Mouse (Mus musculus): ENCODE measurements around the gene Gpatch8. TPM values are rescaled to one million over a fixed set of nuclear protein-coding genes. Genes with fewer than 3 reads are reported as not detected.
"Not testable (repeated sequence)": the region's sequence is repeated elsewhere in the genome, so short reads cannot be mapped to it uniquely, and the experiment has no call there.

Gpatch8 gene
- total and polyA plus RNA-seq, 3 experiments, result 11.5 to 24.7 (median 16.6) TPM

DNA sequence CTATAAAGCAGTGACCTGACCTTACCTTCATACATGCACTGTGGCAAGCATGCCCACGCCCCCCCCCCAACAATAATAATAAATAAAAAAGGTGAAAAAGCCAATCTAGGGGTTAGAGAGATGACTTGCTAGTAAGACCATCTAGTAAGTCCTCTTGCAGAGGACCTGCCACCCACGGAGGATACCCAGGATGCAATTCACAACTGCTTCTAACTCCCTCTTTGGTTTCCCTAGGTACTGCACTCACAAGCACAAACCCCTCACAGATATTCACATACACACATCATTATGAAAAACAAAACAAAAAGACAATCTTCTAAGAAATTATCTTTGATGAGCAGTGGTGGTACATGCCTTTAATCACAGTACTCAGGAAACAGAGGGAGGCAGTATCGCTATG, 4.1 kb downstream of the Gpatch8 start:
- dilution Hi-C loops (cut with MboI; ENCODE audit: extremely low pct_ligation_motif_present, extremely low pct_unique_long_range_greater_than_20kb, low sequenced_read_pairs) (no loop called here), in situ Hi-C loops (cut with MboI; ENCODE audit: low pct_ligation_motif_present, low pct_unique_long_range_greater_than_20kb, low sequenced_read_pairs) (no loop called here)
- TF ChIP-seq POLR2AphosphoS2 (IDR thresholded peaks at IDR 0.05; ENCODE audit: low read depth, low read length), result no peak
- TF ChIP-seq CHD2 (IDR thresholded peaks at IDR 0.05; ENCODE audit: low read length), result no peak
- no peak for TF ChIP-seq CTCF (conservative IDR thresholded peaks at IDR 0.05 in 1 of 2, IDR thresholded peaks at IDR 0.05 in 1 of 2; ENCODE audit: low read depth in 2 of 2, low read length in 2 of 2)
- TF ChIP-seq NELFE (IDR thresholded peaks at IDR 0.05; ENCODE audit: low read depth, low read length), result no peak
- no peak for TF ChIP-seq JUN (IDR thresholded peaks at IDR 0.05; ENCODE audit: insufficient read depth, low read depth, low read length)
- no peak for TF ChIP-seq TBP (conservative IDR thresholded peaks at IDR 0.05; ENCODE audit: low read depth, low read length)
- TF ChIP-seq MXI1 (IDR thresholded peaks at IDR 0.05; ENCODE audit: low read depth, low read length), result no peak
- TF ChIP-seq BHLHE40 (IDR thresholded peaks at IDR 0.05; ENCODE audit: low read depth, low read length), result no peak
- no peak for TF ChIP-seq ZKSCAN1 (IDR thresholded peaks at IDR 0.05; ENCODE audit: borderline replicate concordance, low read depth, low read length)
- Histone ChIP-seq H3K79me2 (replicated peaks; ENCODE audit: control insufficient read depth, extremely low read depth, insufficient read depth, poor library complexity, severe bottlenecking) (peaks cover 71% of the 10 kb centered on the region), H3K4me1 (ENCODE audit: control insufficient read depth in 1 of 2, insufficient read depth in 2 of 2) (peaks cover 0 to 33% of the 10 kb centered on the region in 2 experiments; a peak in 2 of 4 replicates), H3K9me3 (replicated peaks; ENCODE audit: low read length) (no peaks in the 10 kb centered on the region), H3K9ac (ENCODE audit: insufficient read depth, low read depth) (no peak overlapping the region), H3K27ac (ENCODE audit: insufficient read depth, low read depth) (no peak overlapping the region), H3K4me3 (replicated peaks in 1 of 3; ENCODE audit: low read depth in 2 of 3, low read length in 2 of 3, poor library complexity in 1 of 3) (no peak overlapping the region), H3K27me3 (replicated peaks) (no peaks in the 10 kb centered on the region), H3K36me3 (replicated peaks in 1 of 2; ENCODE audit: control insufficient read depth in 1 of 2, insufficient read depth in 1 of 2, low read length in 1 of 2) (peaks cover 5 to 30% of the 10 kb centered on the region in 2 experiments), H3K4me2 (ENCODE audit: insufficient read depth, low read depth, poor library complexity, severe bottlenecking) (no peak overlapping the region)
- DNase-seq (ENCODE audit: extremely low read depth), result no peak

DNA sequence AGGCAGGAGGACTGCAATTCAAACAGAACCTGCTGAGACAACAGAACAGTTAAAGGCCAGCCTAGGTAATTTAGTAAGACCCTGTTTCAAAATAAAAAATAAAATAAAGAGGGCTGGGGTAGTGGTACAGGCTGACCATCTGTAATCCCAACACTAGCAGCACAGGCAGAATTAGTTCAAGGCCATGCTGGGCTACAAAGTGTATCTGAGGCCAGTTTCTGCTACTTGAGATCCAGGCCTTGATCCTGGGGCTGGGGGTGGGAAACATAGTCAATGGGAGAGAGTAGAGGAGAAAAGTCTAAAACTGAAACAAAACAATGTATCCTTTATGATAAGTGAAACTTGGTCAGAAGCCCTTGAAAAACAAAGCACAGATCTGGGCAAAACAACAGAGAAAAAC, 5.0 kb downstream of the Gpatch8 start:
- in situ Hi-C loops (cut with MboI; ENCODE audit: low pct_ligation_motif_present, low pct_unique_long_range_greater_than_20kb, low sequenced_read_pairs), result no loop called here

DNA sequence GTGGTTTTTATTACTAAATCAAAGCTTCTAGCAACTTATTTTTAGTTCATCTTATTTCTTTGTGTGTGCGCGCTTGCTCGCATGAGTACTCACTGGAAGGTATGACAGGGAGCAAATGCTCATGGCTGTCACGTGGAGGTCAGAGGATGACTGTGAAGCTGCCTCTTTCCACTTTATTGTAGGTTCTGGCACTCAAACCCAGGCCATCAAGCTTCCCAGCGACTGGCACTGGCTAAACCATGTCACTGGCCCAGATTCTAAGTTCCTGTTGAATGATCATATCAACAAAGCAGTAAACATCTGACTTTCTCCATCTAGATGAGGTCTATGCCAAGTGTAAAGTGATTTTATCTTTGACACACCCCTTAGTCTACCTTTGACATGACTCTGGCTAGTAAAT, 14.7 kb downstream of the Gpatch8 start:
- Histone ChIP-seq H3K4me3 (replicated peaks in 1 of 3; ENCODE audit: low read depth in 2 of 3, low read length in 2 of 3, poor library complexity in 1 of 3) (no peak overlapping the region), H3K27me3 (replicated peaks) (no peaks in the 10 kb centered on the region), H3K9ac (ENCODE audit: insufficient read depth, low read depth) (no peak overlapping the region), H3K4me1 (ENCODE audit: control insufficient read depth in 1 of 2, insufficient read depth in 2 of 2) (peaks cover 0 to 8% of the 10 kb centered on the region in 2 experiments; a peak in 1 of 4 replicates), H3K27ac (ENCODE audit: insufficient read depth, low read depth) (no peak overlapping the region), H3K4me2 (ENCODE audit: insufficient read depth, low read depth, poor library complexity, severe bottlenecking) (no peak overlapping the region), H3K79me2 (replicated peaks; ENCODE audit: control insufficient read depth, extremely low read depth, insufficient read depth, poor library complexity, severe bottlenecking) (peaks cover 45% of the 10 kb centered on the region), H3K9me3 (replicated peaks; ENCODE audit: low read length) (no peaks in the 10 kb centered on the region), H3K36me3 (replicated peaks in 1 of 2; ENCODE audit: control insufficient read depth in 1 of 2, insufficient read depth in 1 of 2, low read length in 1 of 2) (peaks cover 18 to 55% of the 10 kb centered on the region in 2 experiments)
- DNase-seq (ENCODE audit: extremely low read depth), result no peak
- in situ Hi-C loops (cut with MboI; ENCODE audit: low pct_ligation_motif_present, low pct_unique_long_range_greater_than_20kb, low sequenced_read_pairs), result no loop called here
- TF ChIP-seq USF2 (conservative IDR thresholded peaks at IDR 0.05; ENCODE audit: low read depth, low read length) (no peak), JUN (IDR thresholded peaks at IDR 0.05; ENCODE audit: insufficient read depth, low read depth, low read length) (no peak), MXI1 (IDR thresholded peaks at IDR 0.05; ENCODE audit: low read depth, low read length) (no peak)
- dilution Hi-C loops (cut with MboI; ENCODE audit: extremely low pct_ligation_motif_present, extremely low pct_unique_long_range_greater_than_20kb, low sequenced_read_pairs), result no loop called here

More for the DNA sequence above, 5.0 kb downstream of the Gpatch8 start:
- TF ChIP-seq CHD1 (IDR thresholded peaks at IDR 0.05; ENCODE audit: low read depth, low read length) (no peak), MXI1 (IDR thresholded peaks at IDR 0.05; ENCODE audit: low read depth, low read length) (no peak), EP300 (IDR thresholded peaks at IDR 0.05; ENCODE audit: low read length) (no peak), RCOR1 (conservative IDR thresholded peaks at IDR 0.05; ENCODE audit: low read depth, low read length) (no peak), GABPA (IDR thresholded peaks at IDR 0.05; ENCODE audit: insufficient replicate concordance, low read depth, low read length) (no peak), MEF2A (IDR thresholded peaks at IDR 0.05; ENCODE audit: borderline replicate concordance, low read depth, low read length) (no peak), ELF1 (IDR thresholded peaks at IDR 0.05; ENCODE audit: low read depth, low read length) (no peak), PAX5 (IDR thresholded peaks at IDR 0.05; ENCODE audit: low read length) (no peak), ZNF384 (IDR thresholded peaks at IDR 0.05; ENCODE audit: low read depth, low read length) (no peak), ZKSCAN1 (IDR thresholded peaks at IDR 0.05; ENCODE audit: borderline replicate concordance, low read depth, low read length) (no peak)
- H3K4me1 ChIP-seq (ENCODE audit: control insufficient read depth in 1 of 2, insufficient read depth in 2 of 2), result peaks cover 0 to 29% of the 10 kb centered on the region in 2 experiments; a peak in 2 of 4 replicates
- H3K9ac ChIP-seq (ENCODE audit: insufficient read depth, low read depth), result no peak overlapping the region
- dilution Hi-C loops (cut with MboI; ENCODE audit: extremely low pct_ligation_motif_present, extremely low pct_unique_long_range_greater_than_20kb, low sequenced_read_pairs), result no loop called here
- no peak for DNase-seq (ENCODE audit: extremely low read depth)
- H3K79me2 ChIP-seq (replicated peaks; ENCODE audit: control insufficient read depth, extremely low read depth, insufficient read depth, poor library complexity, severe bottlenecking), result peaks cover 79% of the 10 kb centered on the region
- H3K27ac ChIP-seq (ENCODE audit: insufficient read depth, low read depth), result no peak overlapping the region
- no peaks in the 10 kb centered on the region for H3K9me3 ChIP-seq (replicated peaks; ENCODE audit: low read length)
- H3K4me3 ChIP-seq (replicated peaks in 1 of 3; ENCODE audit: low read depth in 2 of 3, low read length in 2 of 3, poor library complexity in 1 of 3), result no peak overlapping the region
- H3K4me2 ChIP-seq (ENCODE audit: insufficient read depth, low read depth, poor library complexity, severe bottlenecking), result no peak overlapping the region
- H3K36me3 ChIP-seq (replicated peaks in 1 of 2; ENCODE audit: control insufficient read depth in 1 of 2, insufficient read depth in 1 of 2, low read length in 1 of 2), result peaks cover 5 to 33% of the 10 kb centered on the region in 2 experiments
- H3K27me3 ChIP-seq (replicated peaks), result no peaks in the 10 kb centered on the region

DNA sequence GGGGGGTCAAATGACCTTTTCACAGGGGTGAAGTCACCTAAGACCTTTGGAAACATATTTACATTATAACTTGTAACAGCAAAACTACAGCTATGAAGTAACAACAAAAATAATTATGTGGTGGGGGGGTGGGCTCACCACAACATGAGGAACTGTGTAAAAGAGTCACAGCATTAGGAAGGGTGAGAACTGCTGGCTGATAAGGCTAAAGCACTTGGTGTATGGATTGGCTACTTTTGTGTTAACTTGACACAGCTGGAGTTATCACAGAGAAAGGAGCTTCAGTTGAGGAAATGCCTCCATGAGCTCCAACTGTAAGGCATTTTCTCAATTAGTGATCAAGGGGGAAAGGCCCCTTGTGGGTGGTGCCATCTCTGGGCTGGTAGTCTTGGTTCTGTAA, 15.9 kb downstream of the Gpatch8 start:
- H3K27me3 ChIP-seq (replicated peaks); H3K27ac ChIP-seq (ENCODE audit: insufficient read depth, low read depth); in situ Hi-C loops (cut with MboI; ENCODE audit: low pct_ligation_motif_present, low pct_unique_long_range_greater_than_20kb, low sequenced_read_pairs); H3K9ac ChIP-seq (ENCODE audit: insufficient read depth, low read depth); dilution Hi-C loops (cut with MboI; ENCODE audit: extremely low pct_ligation_motif_present, extremely low pct_unique_long_range_greater_than_20kb, low sequenced_read_pairs); H3K4me3 ChIP-seq (replicated peaks in 1 of 3; ENCODE audit: low read depth in 2 of 3, low read length in 2 of 3, poor library complexity in 1 of 3); H3K9me3 ChIP-seq (replicated peaks; ENCODE audit: low read length); H3K4me1 ChIP-seq (ENCODE audit: control insufficient read depth in 1 of 2, insufficient read depth in 2 of 2); H3K4me2 ChIP-seq (ENCODE audit: insufficient read depth, low read depth, poor library complexity, severe bottlenecking); DNase-seq (ENCODE audit: extremely low read depth): not testable (repeated sequence)
- H3K79me2 ChIP-seq (replicated peaks; ENCODE audit: control insufficient read depth, extremely low read depth, insufficient read depth, poor library complexity, severe bottlenecking), result peaks cover 41% of the 10 kb centered on the region
- peaks cover 21 to 55% of the 10 kb centered on the region in 2 experiments for H3K36me3 ChIP-seq (replicated peaks in 1 of 2; ENCODE audit: control insufficient read depth in 1 of 2, insufficient read depth in 1 of 2, low read length in 1 of 2)

Data from CH12.LX (cell line).